Mouse (Mus musculus): Measurements from ENCODE around the gene Eef1g.

- TF ChIP-seq CTCF (conservative IDR thresholded peaks at IDR 0.05; ENCODE audit: low read length) (no peak), POU5F1 (IDR thresholded peaks at IDR 0.05; ENCODE audit: borderline replicate concordance, low read length) (no peak), NANOG (IDR thresholded peaks at IDR 0.05; ENCODE audit: borderline replicate concordance, low read length) (no peak)
Observed at GRCm38 (mm10) chr19:8946929-8947328, 19.9 kb upstream of the Eef1g start.
